Mouse (Mus musculus) retina, embryonic 14.5 days (tissue): ENCODE measurements around the gene Sipa1l1.
"Not testable (repeated sequence)": the region's sequence is repeated elsewhere in the genome, so short reads cannot be mapped to it uniquely, and the experiment has no call there.

Experiments
- DNase-seq: peaks from one replicate; pipeline ENCODE4 v3.0.0-alpha.2; 2015; ENCODE audit warnings: low spot score

The Sipa1l1 gene

GRCm38 (mm10) chr12:82476580-82476979, 307.5 kb downstream of the Sipa1l1 start:
- no peak for DNase-seq

DNA sequence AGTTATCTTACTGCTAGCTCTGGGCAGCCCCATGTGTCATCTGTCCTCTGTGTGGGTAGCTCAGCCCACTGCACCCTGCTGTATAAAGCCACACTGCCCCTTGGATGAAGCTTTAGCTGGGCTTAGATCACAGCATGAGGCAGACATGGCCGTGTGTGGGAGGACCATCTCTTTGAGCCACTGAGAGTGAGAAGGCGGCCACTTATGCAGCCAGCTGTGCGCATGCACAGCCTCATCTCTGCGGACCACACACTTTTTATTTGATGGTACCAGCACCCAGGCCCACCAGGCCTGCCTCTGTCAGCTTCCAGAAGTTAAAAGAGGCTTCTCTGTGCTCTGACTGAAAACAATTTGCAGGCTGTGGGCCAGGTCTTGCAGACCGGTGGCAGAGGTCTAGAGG, 308.7 kb downstream of the Sipa1l1 start:
- DNase-seq, result peak; percentile 22

DNA sequence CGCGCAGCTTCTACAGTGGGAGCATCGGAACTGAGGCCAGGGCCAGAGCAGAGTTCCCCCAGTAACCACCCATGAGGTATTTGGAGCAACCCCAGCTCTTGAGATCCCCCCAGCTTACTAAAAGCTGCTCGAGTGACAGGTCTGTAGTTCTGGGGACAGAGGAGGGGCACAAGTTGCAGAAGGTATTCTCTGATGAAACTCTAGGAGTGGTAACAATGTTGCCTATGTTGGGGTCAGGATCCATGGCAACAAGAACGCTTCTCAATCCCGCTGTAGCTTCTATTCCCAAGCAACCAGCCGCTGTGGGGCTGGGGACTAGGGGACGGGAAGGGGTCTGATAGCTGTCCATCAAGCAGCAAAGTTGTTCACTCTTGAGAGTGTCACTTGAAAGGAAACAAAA, 309.1 kb downstream of the Sipa1l1 start:
- peak; percentile 46 for DNase-seq

GRCm38 (mm10) chr12:82479393-82479792, 310.3 kb downstream of the Sipa1l1 start:
- no peak for DNase-seq

DNA sequence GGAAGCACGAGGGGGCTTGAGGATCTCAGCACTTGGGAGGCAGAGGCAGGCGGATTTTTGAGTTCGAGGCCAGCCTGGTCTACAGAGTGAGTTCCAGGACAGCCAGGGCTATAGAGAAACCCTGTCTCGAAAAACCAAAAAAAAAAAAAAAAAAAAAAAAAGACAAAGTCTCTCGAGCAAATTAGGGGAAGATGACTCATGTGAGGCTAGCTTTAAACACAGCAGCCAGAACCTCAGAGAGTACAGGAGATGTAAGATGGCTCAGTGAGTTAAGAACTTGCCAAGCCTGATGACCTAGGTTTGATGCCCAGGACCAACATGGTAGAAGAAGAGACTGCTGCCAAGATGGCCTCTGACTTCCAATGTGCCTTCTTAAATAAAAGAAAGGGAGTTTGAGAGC, 311.3 kb downstream of the Sipa1l1 start:
- not testable (repeated sequence) for DNase-seq

DNA sequence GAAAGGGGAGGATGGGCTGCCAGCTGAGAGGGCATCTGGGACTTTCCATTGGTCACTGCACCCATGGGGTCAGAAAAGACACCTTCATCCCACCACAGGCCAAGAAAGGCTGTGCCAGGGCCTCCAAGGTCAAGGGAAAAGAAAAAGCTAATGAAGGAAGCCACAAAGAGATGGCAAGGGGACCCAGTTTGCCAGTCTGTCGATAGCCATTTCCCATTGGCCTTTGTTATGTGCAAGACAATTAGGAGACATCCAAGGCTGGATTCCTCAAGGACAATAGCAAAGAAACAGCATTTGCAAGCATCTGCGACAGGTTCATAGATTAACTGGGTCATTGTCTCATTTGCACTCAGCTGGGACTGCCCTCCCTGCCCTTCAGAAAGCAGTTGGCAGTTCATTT, 316.3 kb downstream of the Sipa1l1 start:
- DNase-seq, result no peak

- DNase-seq, result no peak
These were observed 317.9 kb downstream of the Sipa1l1 start for GRCm38 (mm10) chr12:82486829-82487560.

DNA sequence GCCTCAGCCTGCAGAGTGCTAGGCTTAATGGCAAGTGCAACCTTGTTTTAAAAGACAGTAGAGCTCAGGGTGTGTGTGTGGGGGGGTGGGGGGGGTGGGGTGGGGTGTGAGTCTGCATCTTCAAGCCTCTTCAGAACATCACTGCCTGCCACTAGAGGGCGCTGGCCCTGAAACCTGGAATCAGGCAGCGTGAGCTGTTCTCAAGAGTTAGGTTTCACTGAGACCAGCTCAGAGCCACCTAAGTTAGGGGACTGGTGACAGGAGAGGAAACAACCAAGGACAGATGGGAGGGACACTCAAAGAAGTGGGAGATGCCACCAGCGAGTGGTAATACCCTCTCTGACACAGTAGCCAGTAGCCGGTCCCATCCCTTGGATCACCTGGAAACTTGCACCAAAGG, 320.0 kb downstream of the Sipa1l1 start:
- peak; percentile 45 for DNase-seq

GRCm38 (mm10) chr12:82489621-82490020, 320.5 kb downstream of the Sipa1l1 start:
- DNase-seq, result no peak

GRCm38 (mm10) chr12:82492456-82492855, 323.3 kb downstream of the Sipa1l1 start:
- DNase-seq, result no peak

GRCm38 (mm10) chr12:82493260-82493659, 324.1 kb downstream of the Sipa1l1 start:
- not testable (repeated sequence) for DNase-seq

DNA sequence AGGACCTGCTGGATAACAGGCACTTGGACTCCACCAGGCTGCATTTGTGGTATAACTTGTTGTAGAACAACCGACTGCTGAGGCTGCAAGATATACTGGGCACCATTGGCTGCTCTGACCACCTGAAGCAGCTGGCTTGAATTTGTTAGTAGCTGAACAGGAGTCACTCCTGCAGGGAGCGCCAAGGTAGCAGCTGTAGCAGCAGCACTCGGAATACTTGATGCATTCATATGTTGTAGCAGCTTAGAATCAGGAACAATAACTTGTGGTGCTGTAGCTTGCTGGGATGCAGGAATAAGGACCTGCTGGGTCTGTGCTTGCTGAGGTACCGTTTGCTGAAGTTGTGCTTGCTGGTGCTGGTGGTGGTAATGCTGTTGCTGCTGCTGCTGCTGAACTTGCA, 326.8 kb downstream of the Sipa1l1 start:
- DNase-seq, result no peak

DNA sequence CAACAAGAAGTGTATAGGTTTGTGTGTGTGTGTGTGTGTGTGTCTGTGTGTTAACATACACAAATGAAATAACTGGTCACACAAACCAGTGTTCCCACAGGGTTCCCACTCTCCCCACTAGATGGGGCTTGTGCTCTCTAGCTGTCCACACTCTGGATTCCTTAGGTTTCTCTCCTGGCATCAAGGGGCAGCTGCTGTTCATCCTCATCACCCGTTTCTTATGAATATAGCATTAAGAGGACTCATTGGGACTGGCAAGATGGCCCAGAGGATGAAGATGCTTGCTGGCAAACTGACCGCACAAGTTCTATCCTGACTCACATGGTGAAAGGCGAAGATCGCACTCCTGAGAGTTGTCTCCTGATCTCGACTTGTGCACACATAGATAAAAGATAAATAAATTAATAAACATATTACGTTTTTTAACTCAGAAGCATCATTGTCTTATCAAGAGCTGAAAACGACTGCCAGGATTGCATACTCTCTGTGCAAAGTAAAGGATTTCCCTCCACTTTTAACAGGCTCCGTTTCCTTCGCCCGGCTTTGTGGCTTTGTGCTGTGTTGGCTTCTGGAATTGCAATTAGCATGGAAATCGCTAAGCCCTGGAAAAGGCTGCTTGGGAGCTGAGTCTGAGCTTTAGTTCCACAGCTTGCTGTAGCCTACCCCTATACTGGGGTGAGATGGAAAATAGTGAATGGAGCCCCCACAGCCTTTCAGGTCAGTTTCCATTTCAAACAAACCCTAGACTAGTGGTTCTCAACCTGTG, 328.9 kb downstream of the Sipa1l1 start:
- peak; percentile 87 for DNase-seq

DNA sequence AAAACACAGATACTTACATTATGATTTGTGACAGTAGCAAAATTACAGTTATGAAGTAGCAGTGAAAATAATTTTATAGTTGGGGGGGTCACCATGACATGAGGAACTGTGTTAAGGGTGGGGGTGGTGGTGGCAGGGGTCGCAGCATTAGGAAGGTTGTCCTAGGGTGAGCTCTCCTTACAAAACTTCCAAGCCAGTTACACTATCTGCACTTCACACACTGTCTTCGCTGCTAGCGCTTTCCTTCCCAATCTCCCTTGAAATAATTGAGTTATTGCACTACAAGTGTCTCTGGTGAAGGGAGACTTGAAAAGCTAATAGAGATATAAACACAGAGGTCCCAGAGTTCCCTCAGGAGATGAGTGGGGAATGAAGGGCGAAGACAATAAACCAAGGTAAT, 329.6 kb downstream of the Sipa1l1 start:
- no peak for DNase-seq

- no peak for DNase-seq
These were observed 330.6 kb downstream of the Sipa1l1 start for GRCm38 (mm10) chr12:82499731-82500130.
